8 mouse cellular contexts compared by ENCODE assay signal in genomic region chr4:149876761-149877160, GRCm38 (mm10).
A peak's percentile ranks its signal among the peaks of the same experiment; 100 is the strongest.
DNase-seq lines count a peak whose midpoint lies in the region; ATAC-seq lines count a peak whose summit lies in the region.

No protein-coding gene starts in this region.

- H3K27ac ChIP-seq in kidney, embryonic 15.5 days: peak overlapping the region; percentile 48
- peak overlapping the region; percentile 37; the same call in 1 of the 2 replicates for H3K27ac ChIP-seq in intestine, embryonic 15.5 days

- ATAC-seq in kidney, embryonic 15.5 days (replicated peaks; ENCODE audit: low FRiP score): peak; percentile 28; the same call in 1 of the 2 replicates
- peak; percentile 41; the same call in 1 of the 2 replicates for ATAC-seq in intestine, embryonic 15.5 days

- no peak overlapping the region for H3K4me3 ChIP-seq in kidney, embryonic 15.5 days (replicated peaks)
- H3K4me3 ChIP-seq in intestine, embryonic 15.5 days (replicated peaks): no peak overlapping the region

- H3K9me3 ChIP-seq in kidney, embryonic 15.5 days (replicated peaks): no peaks in the 10 kb centered on the region
- H3K9me3 ChIP-seq in intestine, embryonic 15.5 days: no peaks in the 10 kb centered on the region

- 0 out of 2 replicates have a peak, but pooled peaks cover 14% of the 10 kb centered on the region for H3K27me3 ChIP-seq in kidney, embryonic 15.5 days
- H3K27me3 ChIP-seq in intestine, embryonic 15.5 days (replicated peaks): no peaks in the 10 kb centered on the region

- DNase-seq in kidney, adult 8-10 months: no peak
- peak; percentile 69 for DNase-seq in gastrocnemius, postnatal 10 days
- DNase-seq in neural tube, embryonic 10.5 days (ENCODE audit: extremely low spot score, low spot score): peak; percentile 31
- no peak for DNase-seq in right cerebral cortex, postnatal 36 days (ENCODE audit: low spot score in 2 of 2)
- DNase-seq in right cerebral cortex, adult 18-20 months: no peak
- no peak for DNase-seq in right cerebral cortex, adult 2 months (ENCODE audit: low spot score in 2 of 2)

- H3K9ac ChIP-seq in kidney, embryonic 15.5 days: no peak overlapping the region
- H3K9ac ChIP-seq in intestine, embryonic 15.5 days: no peak overlapping the region

- 43% methylated on average over 6 of the region's 6 CpGs for WGBS in kidney, embryonic 15.5 days
- 48% methylated on average over 6 of the region's 6 CpGs for WGBS in intestine, embryonic 15.5 days

- H3K36me3 ChIP-seq in kidney, embryonic 15.5 days: no peaks in the 10 kb centered on the region
- no peaks in the 10 kb centered on the region for H3K36me3 ChIP-seq in intestine, embryonic 15.5 days

- H3K4me2 ChIP-seq in kidney, embryonic 15.5 days: no peak overlapping the region
- H3K4me2 ChIP-seq in intestine, embryonic 15.5 days (replicated peaks): no peak overlapping the region

- peaks cover 66% of the 10 kb centered on the region for H3K4me1 ChIP-seq in kidney, embryonic 15.5 days
- H3K4me1 ChIP-seq in intestine, embryonic 15.5 days (replicated peaks): peaks cover 23% of the 10 kb centered on the region

Comparison
In these comparisons a context has a peak if more than half of its experiments do, and no peak if none do; other contexts are left out.
1. DNase-seq: peak in gastrocnemius, postnatal 10 days (single experiment) and neural tube, embryonic 10.5 days (single experiment); none in kidney, adult 8-10 months (0 of 2), right cerebral cortex, postnatal 36 days (0 of 2), right cerebral cortex, adult 18-20 months (single experiment) and right cerebral cortex, adult 2 months (0 of 2).